Mouse (Mus musculus) hindbrain, embryonic 13.5 days (tissue): Measurements from ENCODE around the gene Olfr1377. TPM values are rescaled to one million over a fixed set of nuclear protein-coding genes. Genes with fewer than 3 reads are reported as not detected.

Source experiments
- ATAC-seq: fragments of 200-750 bp; cut with Nextera tagmentation; 2 replicates; pipeline ENCODE4 v1.8.0; 2017; ENCODE audit warnings: moderate TSS enrichment; ENCODE audit not compliant: low FRiP score
- H3K27ac ChIP-seq: fragments of 300-500 bp; sonication (generic); 2 replicates; pipeline ENCODE4 v1.5.1; 2015; ENCODE audit warnings: inconsistent platforms, mild to moderate bottlenecking, moderate library complexity
- H3K27me3 ChIP-seq: fragments of 300-500 bp; sonication (generic); 2 replicates; pipeline ENCODE4 v1.6.1; 2015; ENCODE audit warnings: mild to moderate bottlenecking, inconsistent platforms
- H3K36me3 ChIP-seq: fragments of 300-500 bp; sonication (generic); 2 replicates; pipeline ENCODE4 v1.6.1; 2015; ENCODE audit warnings: mild to moderate bottlenecking, inconsistent platforms
- H3K4me1 ChIP-seq: fragments of 300-500 bp; sonication (generic); replicated peaks from 2 replicates; pipeline ENCODE4 v1.6.1; 2015; ENCODE audit warnings: inconsistent platforms
- H3K4me2 ChIP-seq: fragments of 300-500 bp; sonication (generic); 2 replicates; pipeline ENCODE4 v1.6.1; 2015; ENCODE audit warnings: inconsistent platforms, mild to moderate bottlenecking, moderate library complexity
- H3K4me3 ChIP-seq: fragments of 300-500 bp; sonication (generic); 2 replicates; pipeline ENCODE4 v1.5.1; 2015; ENCODE audit warnings: mild to moderate bottlenecking, inconsistent platforms
- H3K9ac ChIP-seq: fragments of 300-500 bp; sonication (generic); 2 replicates; pipeline ENCODE4 v1.6.1; 2015; ENCODE audit warnings: mild to moderate bottlenecking, inconsistent platforms
- H3K9me3 ChIP-seq: fragments of 300-500 bp; sonication (generic); 2 replicates; pipeline ENCODE4 v1.6.1; 2016; ENCODE audit warnings: inconsistent platforms
- WGBS: fragments of 180-500 bp; shearing (Covaris S2); methylation state at CpG from one replicate; pipeline ENCODE4 v1.1.7; 2015; 5-methylcytosine and 5-hydroxymethylcytosine counted together
- polyA plus RNA-seq: library from polyadenylated mRNA; unstranded; fragments of >200 nt; fragmentation: Nextera tagmentation; extraction: Ambion mirVana; gene quantifications from 2 replicates; pipeline ENCODE4 v1.2.1, GENCODE M21; 2015

Gene Olfr1377
- polyA plus RNA-seq: not detected in 2 replicates

DNA sequence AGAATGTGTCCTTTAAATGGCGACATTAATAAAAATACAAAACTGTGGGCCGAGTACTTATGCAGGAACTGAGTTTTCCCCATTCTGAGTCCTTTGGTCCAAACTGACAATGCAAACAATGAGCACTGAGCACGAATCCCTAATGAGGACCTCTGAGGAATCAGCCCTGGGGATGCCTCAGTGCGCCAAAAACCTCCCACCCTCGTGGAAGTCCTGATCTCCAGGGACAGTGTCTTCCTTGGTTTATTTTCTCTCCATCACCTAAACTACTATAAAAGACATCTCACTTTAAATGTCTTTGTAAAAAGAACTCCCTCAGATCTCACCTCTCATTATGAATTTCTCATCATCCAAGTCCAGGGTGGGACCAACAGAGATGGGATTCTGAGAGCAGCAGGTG lies at the start of gene Olfr1377:
Gene Olfr1377 (plus strand): TSS at position 301 of the 400 bp plus-strand sequence.
- Histone ChIP-seq H3K9me3 (no peaks in the 10 kb centered on the region), H3K27me3 (no peaks in the 10 kb centered on the region), H3K27ac (no peak within 1 kb of the TSS), H3K4me1 (no peaks in the 10 kb centered on the region), H3K4me2 (no peak within 1 kb of the TSS), H3K9ac (no peak within 1 kb of the TSS), H3K36me3 (no peaks in the 10 kb centered on the region), H3K4me3 (no peak within 1 kb of the TSS)
- ATAC-seq: no peak
- WGBS: 65% methylated on average over 5 of the region's 5 CpGs

DNA sequence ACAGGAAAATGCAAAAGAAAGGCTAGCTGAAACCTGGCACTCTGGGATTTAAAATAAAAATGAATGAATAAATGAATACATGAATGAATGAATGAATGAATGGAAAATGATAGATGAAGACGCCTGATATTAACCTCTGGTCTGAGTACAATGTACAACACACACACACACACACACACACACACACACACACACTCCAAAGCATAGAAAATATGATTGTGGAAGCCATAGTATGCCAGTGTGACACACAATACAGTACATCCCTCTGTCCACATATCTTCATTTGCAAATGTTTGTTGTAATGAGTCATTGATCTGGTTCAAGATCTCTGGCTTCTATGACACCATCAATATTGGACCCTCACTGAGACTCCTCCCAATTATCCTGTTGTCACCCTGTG lies 49.7 kb upstream of the Olfr1377 start:
- WGBS: 56% methylated on average over 1 of the region's 1 CpGs
- H3K36me3 ChIP-seq: no peaks in the 10 kb centered on the region
- 0 out of 2 replicates have a peak overlapping the region, but pooled peaks have one; percentile 44 for H3K9ac ChIP-seq
- H3K4me2 ChIP-seq: peak overlapping the region; percentile 89
- peak overlapping the region; percentile 58; the same call in 1 of the 2 replicates for H3K27ac ChIP-seq
- no peaks in the 10 kb centered on the region for H3K9me3 ChIP-seq
- H3K4me3 ChIP-seq: peak overlapping the region; percentile 65
- peaks cover 4% of the 10 kb centered on the region; the same call in 1 of the 2 replicates for H3K27me3 ChIP-seq
- ATAC-seq: peak; percentile 58
- H3K4me1 ChIP-seq: peaks cover 15% of the 10 kb centered on the region

DNA sequence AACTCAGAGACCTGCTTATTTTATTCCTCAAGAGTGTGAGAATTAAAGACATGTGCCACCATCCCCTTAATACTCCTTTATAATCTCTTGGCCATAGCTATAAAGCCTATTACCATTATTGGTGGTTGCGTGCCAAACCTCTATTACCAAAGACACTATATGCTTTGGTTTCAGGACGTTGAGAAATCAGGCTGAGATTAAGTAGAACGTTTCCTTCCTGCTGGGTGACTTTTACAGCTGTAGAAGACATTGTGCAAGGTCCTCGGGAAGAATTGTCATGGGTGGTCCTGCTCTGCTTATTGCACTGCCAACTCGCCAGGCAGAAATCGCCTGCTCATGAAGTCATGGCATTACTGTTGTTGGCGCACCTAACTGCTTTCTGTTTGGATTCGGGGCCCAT lies 43.3 kb upstream of the Olfr1377 start:
- no peak overlapping the region for H3K4me3 ChIP-seq
- no peaks in the 10 kb centered on the region for H3K4me1 ChIP-seq
- H3K36me3 ChIP-seq: no peaks in the 10 kb centered on the region
- H3K9ac ChIP-seq: no peak overlapping the region
- no peaks in the 10 kb centered on the region for H3K27me3 ChIP-seq
- H3K9me3 ChIP-seq: no peaks in the 10 kb centered on the region
- no peak overlapping the region for H3K4me2 ChIP-seq
- ATAC-seq: no peak
- WGBS: 84% methylated on average over 8 of the region's 8 CpGs
- H3K27ac ChIP-seq: no peak overlapping the region

DNA sequence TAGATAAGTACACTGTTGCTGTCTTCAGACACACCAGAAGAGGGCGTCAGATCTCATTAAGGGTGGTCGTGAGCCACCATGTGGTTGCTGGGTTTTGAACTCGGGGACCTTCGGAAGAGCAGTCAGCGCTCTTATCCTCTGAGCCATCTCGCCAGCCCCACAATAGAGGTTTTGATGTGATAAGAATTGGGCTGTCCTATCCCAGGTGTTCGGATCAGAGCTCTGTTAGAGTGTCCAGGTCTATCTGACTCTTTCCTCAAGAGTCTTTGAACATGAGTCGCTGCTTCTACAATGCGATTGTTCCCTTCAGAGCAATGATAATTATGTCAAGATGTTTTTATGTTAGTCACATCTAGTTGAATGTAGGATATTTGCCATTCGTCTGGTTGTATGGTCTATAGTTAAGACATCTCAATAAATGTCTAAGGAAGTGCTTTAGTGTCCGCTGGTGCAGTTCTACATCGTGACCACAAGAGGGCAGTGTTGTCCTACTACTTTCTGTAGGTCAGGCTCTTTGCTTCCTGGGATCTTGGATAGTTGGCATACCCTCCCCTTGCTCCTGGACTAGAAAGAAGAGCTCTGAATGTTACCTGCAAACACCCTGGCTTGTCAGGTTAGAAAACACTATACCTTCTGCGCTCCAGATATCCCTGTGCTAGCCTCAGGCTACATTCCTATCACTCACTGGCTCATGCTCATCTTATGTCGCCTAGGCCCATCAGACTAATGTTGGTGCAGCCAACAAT lies 42.0 kb upstream of the Olfr1377 start:
- WGBS: 36% methylated on average over 14 of the region's 14 CpGs
- Histone ChIP-seq H3K4me2 (no peak overlapping the region), H3K27ac (no peak overlapping the region), H3K27me3 (no peaks in the 10 kb centered on the region), H3K4me3 (no peak overlapping the region), H3K4me1 (no peaks in the 10 kb centered on the region), H3K36me3 (no peaks in the 10 kb centered on the region), H3K9me3 (no peaks in the 10 kb centered on the region), H3K9ac (no peak overlapping the region)
- ATAC-seq: peak; percentile 54; the same call in 1 of the 2 replicates

DNA sequence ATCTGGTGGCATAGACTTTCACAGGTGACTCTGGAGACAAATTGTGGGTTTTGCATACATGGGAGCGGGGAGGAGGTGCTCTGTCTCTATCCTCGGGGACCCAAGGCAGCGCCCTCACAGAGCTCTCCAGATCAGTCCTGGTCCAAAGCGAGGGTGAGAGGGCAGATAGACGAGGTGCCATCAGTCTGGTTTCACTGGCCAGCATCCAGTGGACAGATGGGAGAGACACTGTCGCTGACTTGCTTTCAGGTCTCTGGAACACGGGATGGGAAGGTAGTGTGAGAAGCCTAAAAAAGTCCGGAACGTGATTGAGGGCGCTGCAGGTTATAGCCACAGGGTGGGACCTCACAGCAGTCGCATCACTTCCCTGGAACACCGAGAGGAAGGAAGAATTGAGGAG lies 39.4 kb upstream of the Olfr1377 start:
- Histone ChIP-seq H3K4me2 (no peak overlapping the region), H3K27me3 (no peaks in the 10 kb centered on the region), H3K4me1 (no peaks in the 10 kb centered on the region), H3K9me3 (no peaks in the 10 kb centered on the region), H3K27ac (no peak overlapping the region), H3K36me3 (no peaks in the 10 kb centered on the region), H3K4me3 (no peak overlapping the region), H3K9ac (no peak overlapping the region)
- no peak for ATAC-seq
- 77% methylated on average over 12 of the region's 12 CpGs for WGBS

DNA sequence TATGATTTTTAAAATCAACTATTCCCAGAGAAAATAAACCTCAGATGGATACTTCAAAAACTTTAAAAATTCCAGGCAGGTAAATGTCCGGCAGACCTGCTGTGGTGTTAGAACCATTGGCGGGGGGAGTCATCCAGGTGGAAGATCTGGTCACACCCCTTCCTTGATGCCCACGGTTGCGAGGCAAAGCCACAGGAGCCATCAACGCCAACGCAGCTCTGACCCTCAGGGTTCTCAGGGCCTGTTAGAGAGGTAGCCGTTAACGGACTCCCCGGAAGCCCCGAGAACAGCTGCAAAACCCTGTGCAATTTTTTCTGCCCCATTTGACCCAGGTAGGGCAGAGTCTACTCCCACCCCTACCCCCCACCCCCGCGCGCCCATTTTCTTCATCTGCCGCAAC lies 38.3 kb upstream of the Olfr1377 start, which contains the start of gene 4933414I15Rik:
Gene 4933414I15Rik (minus strand): TSS at position 260 of the 400 bp plus-strand sequence.
- H3K4me3 ChIP-seq: no peak within 1 kb of the TSS
- H3K4me2 ChIP-seq: no peak within 1 kb of the TSS
- no peaks in the 10 kb centered on the region for H3K27me3 ChIP-seq
- WGBS: 87% methylated on average over 14 of the region's 14 CpGs
- H3K36me3 ChIP-seq: no peaks in the 10 kb centered on the region
- no peak within 1 kb of the TSS for H3K27ac ChIP-seq
- no peak within 1 kb of the TSS for H3K9ac ChIP-seq
- H3K4me1 ChIP-seq: no peaks in the 10 kb centered on the region
- ATAC-seq: no peak
- no peaks in the 10 kb centered on the region for H3K9me3 ChIP-seq

DNA sequence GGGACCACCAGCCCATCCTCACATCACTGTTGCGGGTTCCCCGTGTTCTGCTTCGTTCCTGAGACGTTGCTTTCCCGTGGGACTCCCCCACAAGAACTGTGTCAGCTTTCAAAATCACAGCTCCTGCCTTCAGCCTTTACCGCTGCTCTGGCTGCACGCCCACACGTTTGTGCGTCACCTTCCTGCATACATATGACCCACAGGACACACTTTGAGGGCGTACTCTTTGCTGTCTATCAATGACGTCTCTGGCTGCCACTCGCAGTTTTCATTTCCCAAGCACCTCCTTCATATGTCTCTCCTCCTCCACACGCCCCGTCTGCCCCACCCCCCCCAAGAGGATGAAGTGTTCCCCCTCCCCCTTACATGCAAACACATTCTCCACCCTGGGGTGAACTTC lies 29.5 kb upstream of the Olfr1377 start:
- Histone ChIP-seq H3K27ac (no peak overlapping the region), H3K4me3 (no peak overlapping the region), H3K36me3 (no peaks in the 10 kb centered on the region), H3K4me2 (no peak overlapping the region), H3K9ac (no peak overlapping the region), H3K4me1 (no peaks in the 10 kb centered on the region), H3K27me3 (no peaks in the 10 kb centered on the region), H3K9me3 (no peaks in the 10 kb centered on the region)
- no peak for ATAC-seq
- WGBS: 76% methylated on average over 14 of the region's 14 CpGs

DNA sequence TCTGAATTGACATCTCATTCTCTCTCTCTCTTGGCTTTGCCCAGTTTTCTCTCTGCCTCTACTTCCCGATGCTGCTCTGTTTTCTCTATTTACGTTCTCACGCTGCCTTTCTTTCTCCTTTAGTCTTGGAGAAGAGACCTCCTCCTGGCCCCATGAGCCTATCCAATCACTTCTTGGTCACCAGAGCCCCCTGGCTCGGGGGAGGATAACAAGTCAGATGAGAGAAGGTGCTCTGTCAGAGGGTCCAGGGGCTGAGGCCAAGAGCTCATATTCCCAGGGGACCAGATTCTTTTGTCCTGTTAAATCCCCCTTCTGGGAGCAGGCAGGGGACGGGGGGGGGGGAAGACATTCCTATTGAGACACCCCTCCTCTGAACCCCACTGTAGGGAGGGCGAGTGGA lies 28.1 kb upstream of the Olfr1377 start, which contains the start of gene Prop1:
Gene Prop1 (minus strand): TSS at position 101 of the 400 bp plus-strand sequence.
- 72% methylated on average over 6 of the region's 6 CpGs for WGBS
- Histone ChIP-seq H3K27ac (no peak within 1 kb of the TSS), H3K4me1 (no peaks in the 10 kb centered on the region), H3K4me3 (no peak within 1 kb of the TSS), H3K27me3 (no peaks in the 10 kb centered on the region), H3K9me3 (no peaks in the 10 kb centered on the region), H3K4me2 (no peak within 1 kb of the TSS), H3K9ac (no peak within 1 kb of the TSS), H3K36me3 (no peaks in the 10 kb centered on the region)
- no peak for ATAC-seq

DNA sequence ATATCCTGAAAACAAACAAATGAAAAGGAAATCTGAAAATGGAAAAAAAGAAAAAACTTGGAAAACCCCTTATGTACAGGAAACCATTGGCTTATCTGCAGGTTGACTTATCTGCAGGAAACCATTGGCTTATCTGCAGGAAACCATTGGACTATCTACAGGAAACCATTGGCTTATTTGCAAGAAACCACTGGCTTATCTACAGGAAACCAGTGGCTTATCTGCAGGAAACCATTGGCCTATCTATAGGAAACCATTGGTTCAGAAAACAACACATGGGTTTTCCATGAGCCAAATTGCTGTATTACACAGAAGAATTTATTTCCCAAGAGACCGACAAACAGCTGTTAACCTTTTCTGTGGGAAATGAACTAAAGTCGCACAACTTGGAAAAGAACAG lies 16.9 kb upstream of the Olfr1377 start:
- Histone ChIP-seq H3K4me1 (no peaks in the 10 kb centered on the region), H3K36me3 (no peaks in the 10 kb centered on the region), H3K9ac (no peak overlapping the region), H3K9me3 (no peaks in the 10 kb centered on the region), H3K27me3 (0 out of 2 replicates have a peak, but pooled peaks cover 3% of the 10 kb centered on the region), H3K27ac (no peak overlapping the region), H3K4me3 (no peak overlapping the region), H3K4me2 (no peak overlapping the region)
- ATAC-seq: no peak
- 93% methylated on average over 2 of the region's 2 CpGs for WGBS

DNA sequence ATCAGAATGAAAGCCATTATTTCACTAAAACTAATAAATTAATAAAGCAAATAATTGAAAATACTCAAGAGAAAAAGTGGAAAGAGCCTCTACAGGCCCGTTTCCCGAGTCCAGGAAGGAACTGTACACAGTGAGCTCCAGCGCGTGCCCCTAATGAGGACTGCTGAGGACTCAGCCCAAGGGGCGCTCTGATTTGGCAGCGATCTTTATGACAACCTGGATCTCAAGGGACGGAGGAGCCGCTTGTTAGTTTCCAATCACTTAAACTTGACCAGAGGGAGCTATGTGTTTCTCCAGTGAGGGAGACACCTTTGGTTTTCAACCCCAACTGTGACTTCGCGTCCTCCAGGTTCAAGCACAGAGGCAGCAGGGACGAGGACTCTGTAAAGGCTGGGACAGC lies 15.5 kb upstream of the Olfr1377 start, which contains the start of gene Olfr1378:
Gene Olfr1378 (plus strand): TSS at position 301 of the 400 bp plus-strand sequence.
- no peaks in the 10 kb centered on the region for H3K9me3 ChIP-seq
- no peaks in the 10 kb centered on the region for H3K4me1 ChIP-seq
- no peak within 1 kb of the TSS for H3K4me3 ChIP-seq
- ATAC-seq: no peak
- 88% methylated on average over 11 of the region's 11 CpGs for WGBS
- no peak within 1 kb of the TSS for H3K4me2 ChIP-seq
- 0 out of 2 replicates have a peak, but pooled peaks cover 3% of the 10 kb centered on the region for H3K27me3 ChIP-seq
- H3K27ac ChIP-seq: no peak within 1 kb of the TSS
- no peaks in the 10 kb centered on the region for H3K36me3 ChIP-seq
- H3K9ac ChIP-seq: no peak within 1 kb of the TSS

DNA sequence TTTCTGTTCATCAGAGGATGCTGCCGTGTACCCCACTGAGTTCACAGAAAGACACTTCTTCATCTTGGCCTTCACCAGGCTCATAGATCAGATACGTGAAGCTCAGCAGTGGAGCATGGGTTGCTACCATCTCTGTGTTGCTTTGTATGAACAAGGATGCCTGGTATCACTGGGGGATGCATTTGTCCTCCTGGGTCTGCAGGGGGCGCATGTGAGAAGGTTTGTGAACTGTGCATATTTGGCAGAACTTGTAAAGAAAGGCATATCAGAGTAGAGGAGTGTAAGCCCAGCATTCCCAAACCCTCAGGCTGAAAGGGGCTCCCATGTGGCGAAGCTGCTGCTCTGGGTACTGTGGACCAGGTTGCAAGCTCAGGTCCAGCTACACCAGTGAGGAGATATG lies 4.6 kb upstream of the Olfr1377 start:
- WGBS: 74% methylated on average over 4 of the region's 4 CpGs

DNA sequence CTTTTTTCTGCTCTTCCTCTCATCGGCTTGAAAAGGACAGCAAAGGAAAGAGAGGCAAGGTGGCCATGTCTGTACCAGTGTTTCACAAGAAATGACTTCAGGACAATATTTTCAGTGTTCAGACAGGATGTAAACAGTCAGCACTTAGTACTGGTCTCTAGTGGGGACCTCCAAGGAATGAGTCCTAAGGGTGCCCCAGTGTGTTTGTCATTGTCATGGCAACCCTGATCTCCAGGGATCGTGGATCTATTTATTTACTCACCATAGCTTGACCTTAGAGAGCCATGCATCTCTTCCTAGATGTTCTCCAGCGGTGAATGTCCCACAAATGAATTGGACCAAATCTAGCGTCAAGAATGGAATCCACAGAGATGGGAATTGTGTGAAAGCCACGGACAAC lies 21.5 kb downstream of the Olfr1377 start, which contains the start of gene Olfr51:
Gene Olfr51 (plus strand): TSS at position 301 of the 400 bp plus-strand sequence.
- H3K4me3 ChIP-seq: no peak within 1 kb of the TSS
- ATAC-seq: no peak
- H3K9ac ChIP-seq: no peak within 1 kb of the TSS
- no peaks in the 10 kb centered on the region for H3K27me3 ChIP-seq
- no peak within 1 kb of the TSS for H3K4me2 ChIP-seq
- H3K4me1 ChIP-seq: no peaks in the 10 kb centered on the region
- H3K9me3 ChIP-seq: no peaks in the 10 kb centered on the region
- 80% methylated on average over 5 of the region's 5 CpGs for whole genome bisulfite sequencing
- H3K36me3 ChIP-seq: no peaks in the 10 kb centered on the region
- no peak within 1 kb of the TSS for H3K27ac ChIP-seq

More for the DNA sequence above, 4.6 kb upstream of the Olfr1377 start:
- no peak overlapping the region for H3K9ac ChIP-seq
- H3K4me2 ChIP-seq: no peak overlapping the region
- no peaks in the 10 kb centered on the region for H3K36me3 ChIP-seq
- no peaks in the 10 kb centered on the region for H3K4me1 ChIP-seq
- H3K27me3 ChIP-seq: no peaks in the 10 kb centered on the region
- no peak overlapping the region for H3K4me3 ChIP-seq
- H3K27ac ChIP-seq: no peak overlapping the region
- H3K9me3 ChIP-seq: no peaks in the 10 kb centered on the region
- no peak for ATAC-seq

DNA sequence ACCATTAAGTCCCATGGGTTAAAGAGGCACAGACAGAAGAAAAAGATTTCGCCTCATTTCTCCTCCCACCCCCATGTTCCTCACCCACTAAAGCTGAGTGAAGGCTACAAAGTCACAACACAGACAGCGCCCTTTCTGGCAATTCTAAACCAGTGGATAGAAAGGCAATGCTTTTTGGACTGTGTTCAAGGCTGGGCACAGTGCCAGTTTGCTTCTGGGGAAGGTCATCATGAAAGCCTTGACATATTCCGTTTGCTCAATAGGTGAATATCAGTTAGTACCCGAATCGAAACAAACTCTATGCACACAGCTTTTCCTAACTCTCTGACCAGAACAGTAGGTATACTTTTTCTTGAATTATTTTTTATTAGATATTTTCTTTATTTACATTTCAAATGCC lies 30.1 kb downstream of the Olfr1377 start:
- Histone ChIP-seq H3K4me3 (no peak overlapping the region), H3K27me3 (no peaks in the 10 kb centered on the region), H3K4me1 (no peaks in the 10 kb centered on the region), H3K9me3 (no peaks in the 10 kb centered on the region), H3K4me2 (no peak overlapping the region), H3K36me3 (no peaks in the 10 kb centered on the region), H3K27ac (no peak overlapping the region), H3K9ac (no peak overlapping the region)
- 74% methylated on average over 5 of the region's 5 CpGs for WGBS
- ATAC-seq: no peak
